Mouse (Mus musculus) limb, embryonic 14.5 days (tissue): Measurements from ENCODE around the gene Prkcb. TPM values are rescaled to one million over a fixed set of nuclear protein-coding genes. Genes with fewer than 3 reads are reported as not detected.
A peak's percentile ranks its signal among the peaks of the same experiment; 100 is the strongest.

Source experiments
- ATAC-seq: fragments of 200-750 bp; cut with Nextera tagmentation; 2 replicates; pipeline ENCODE4 v1.8.0; 2017; ENCODE audit warnings: low read depth, moderate number of reproducible peaks, moderate TSS enrichment; ENCODE audit not compliant: low FRiP score
- DNase-seq: peaks from one replicate; pipeline ENCODE4 v3.0.0-alpha.2; 2015; ENCODE audit warnings: low spot score
- H3K27ac ChIP-seq: fragments of 300-500 bp; sonication (generic); replicated peaks from 2 replicates; pipeline ENCODE4 v1.5.1; 2014; ENCODE audit warnings: low read depth, mild to moderate bottlenecking, low read length, moderate library complexity, mixed read lengths
- H3K27me3 ChIP-seq: fragments of 300-500 bp; sonication (generic); 2 replicates; pipeline ENCODE4 v1.6.1; 2014; ENCODE audit warnings: low read length, mixed read lengths; ENCODE audit not compliant: control insufficient read depth, insufficient read depth
- H3K36me3 ChIP-seq: fragments of 300-500 bp; sonication (generic); 2 replicates; pipeline ENCODE4 v1.6.1; 2014; ENCODE audit warnings: mild to moderate bottlenecking, low read length, moderate library complexity, mixed read lengths; ENCODE audit not compliant: control insufficient read depth, insufficient read depth
- H3K4me1 ChIP-seq: fragments of 300-500 bp; sonication (generic); 2 replicates; pipeline ENCODE4 v1.6.1; 2014; ENCODE audit warnings: antibody characterized with exemption, low read length, mixed read lengths; ENCODE audit not compliant: control insufficient read depth, insufficient read depth
- H3K4me2 ChIP-seq: fragments of 300-500 bp; sonication (generic); replicated peaks from 2 replicates; pipeline ENCODE4 v1.6.1; 2014; ENCODE audit warnings: low read depth, mild to moderate bottlenecking, low read length, moderate library complexity; ENCODE audit not compliant: severe bottlenecking
- H3K4me3 ChIP-seq: fragments of 300-500 bp; sonication (generic); replicated peaks from 2 replicates; pipeline ENCODE4 v1.5.1; 2014; ENCODE audit warnings: low read length
- H3K9ac ChIP-seq: fragments of 300-500 bp; sonication (generic); 2 replicates; pipeline ENCODE4 v1.6.1; 2014; ENCODE audit warnings: mild to moderate bottlenecking, low read depth, low read length, moderate library complexity; ENCODE audit not compliant: severe bottlenecking
- H3K9me3 ChIP-seq: fragments of 300-500 bp; sonication (generic); 2 replicates; pipeline ENCODE4 v1.6.1; 2016; ENCODE audit warnings: low read length; ENCODE audit not compliant: control insufficient read depth
- POLR2A ChIP-seq: fragments of 200-500 bp; IDR thresholded peaks from 2 replicates; pipeline ENCODE4 v1.8.0; 2012; ENCODE audit warnings: inconsistent platforms, mild to moderate bottlenecking, moderate library complexity, borderline replicate concordance; ENCODE audit not compliant: insufficient read depth, insufficient read length; ENCODE audit errors: extremely low read depth
- WGBS: fragments of 180-500 bp; shearing (Covaris S2); extraction: QIAGEN DNeasy Blood & Tissue Kit; methylation state at CpG from one replicate; pipeline ENCODE4 v1.1.7; 2014; 5-methylcytosine and 5-hydroxymethylcytosine counted together
- polyA plus RNA-seq, 2 experiments: library from polyadenylated mRNA; depleted of rRNA in 1 of 2; stranded (reverse) in 1 of 2; unstranded in 1 of 2; fragments of >200 nt; fragmentation: Nextera tagmentation in 1 of 2; extraction: Ambion mirVana in 1 of 2; gene quantifications; 2 replicates each; pipeline versions ENCODE4 v1.2.1 to v1.2.3; 2012 to 2014

The Prkcb gene
- polyA plus RNA-seq, 2 experiments = 6.2 to 10.3 TPM

DNA sequence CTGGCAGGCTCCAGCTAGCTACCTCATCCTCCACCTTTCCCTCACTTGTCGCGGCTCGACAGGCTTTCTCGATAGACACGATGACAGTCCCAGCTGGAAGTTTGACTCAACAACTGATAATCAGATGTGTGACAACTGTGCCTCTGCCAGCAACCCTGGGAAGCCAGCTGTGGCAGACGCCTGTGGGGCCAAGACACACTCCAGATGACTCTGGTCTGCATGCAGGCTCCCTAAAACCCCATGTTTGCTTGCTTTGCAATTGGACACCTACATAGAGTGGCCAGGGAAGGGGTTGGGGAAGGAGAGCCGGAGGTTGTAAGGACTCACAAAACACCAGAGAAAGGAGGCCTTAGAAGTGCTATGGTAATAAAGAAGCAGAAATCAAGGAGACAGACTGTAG is 221.4 kb downstream of the Prkcb start:
- no peak for ATAC-seq
- H3K4me2 ChIP-seq = no peak overlapping the region
- no peak overlapping the region for H3K27ac ChIP-seq
- WGBS = 45% methylated on average over 7 of the region's 7 CpGs
- TF ChIP-seq POLR2A = no peak
- no peaks in the 10 kb centered on the region for H3K9me3 ChIP-seq
- no peaks in the 10 kb centered on the region for H3K4me1 ChIP-seq
- no peaks in the 10 kb centered on the region for H3K36me3 ChIP-seq
- H3K27me3 ChIP-seq = no peaks in the 10 kb centered on the region
- no peak for DNase-seq
- H3K9ac ChIP-seq = no peak overlapping the region
- no peak overlapping the region for H3K4me3 ChIP-seq

DNA sequence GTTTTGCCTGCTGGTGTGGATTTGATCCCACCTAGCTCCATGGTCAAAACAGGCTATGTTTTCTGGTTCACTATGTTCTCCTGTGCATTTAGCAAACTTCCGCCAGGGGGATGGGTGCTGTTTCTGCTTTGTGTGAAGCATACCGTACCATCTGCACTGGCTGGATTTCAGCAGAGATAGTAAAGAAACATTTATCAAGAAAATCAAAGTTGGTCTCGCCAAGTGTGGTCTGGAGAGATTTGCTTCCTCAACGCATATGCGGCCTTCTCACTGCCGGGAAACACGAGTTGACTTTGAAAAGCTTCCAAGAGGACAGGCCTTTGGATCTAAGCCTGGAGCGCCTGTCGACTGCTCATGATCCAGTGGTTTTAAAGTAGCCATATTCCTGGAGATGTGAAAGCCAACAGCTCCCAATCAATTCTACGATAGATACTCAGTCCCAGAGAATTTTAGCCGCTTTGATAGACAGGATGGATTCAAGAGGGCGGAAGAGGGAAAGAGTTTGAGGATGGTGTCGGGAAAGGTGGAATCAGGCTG is 223.9 kb downstream of the Prkcb start:
- Histone ChIP-seq H3K4me2 (no peak overlapping the region), H3K9ac (no peak overlapping the region), H3K27ac (no peak overlapping the region), H3K4me1 (no peaks in the 10 kb centered on the region), H3K36me3 (no peaks in the 10 kb centered on the region), H3K27me3 (no peaks in the 10 kb centered on the region), H3K4me3 (no peak overlapping the region), H3K9me3 (no peaks in the 10 kb centered on the region)
- ATAC-seq (no peak), DNase-seq (peak; percentile 52)
- no peak for TF ChIP-seq POLR2A
- WGBS = 78% methylated on average over 13 of the region's 13 CpGs

DNA sequence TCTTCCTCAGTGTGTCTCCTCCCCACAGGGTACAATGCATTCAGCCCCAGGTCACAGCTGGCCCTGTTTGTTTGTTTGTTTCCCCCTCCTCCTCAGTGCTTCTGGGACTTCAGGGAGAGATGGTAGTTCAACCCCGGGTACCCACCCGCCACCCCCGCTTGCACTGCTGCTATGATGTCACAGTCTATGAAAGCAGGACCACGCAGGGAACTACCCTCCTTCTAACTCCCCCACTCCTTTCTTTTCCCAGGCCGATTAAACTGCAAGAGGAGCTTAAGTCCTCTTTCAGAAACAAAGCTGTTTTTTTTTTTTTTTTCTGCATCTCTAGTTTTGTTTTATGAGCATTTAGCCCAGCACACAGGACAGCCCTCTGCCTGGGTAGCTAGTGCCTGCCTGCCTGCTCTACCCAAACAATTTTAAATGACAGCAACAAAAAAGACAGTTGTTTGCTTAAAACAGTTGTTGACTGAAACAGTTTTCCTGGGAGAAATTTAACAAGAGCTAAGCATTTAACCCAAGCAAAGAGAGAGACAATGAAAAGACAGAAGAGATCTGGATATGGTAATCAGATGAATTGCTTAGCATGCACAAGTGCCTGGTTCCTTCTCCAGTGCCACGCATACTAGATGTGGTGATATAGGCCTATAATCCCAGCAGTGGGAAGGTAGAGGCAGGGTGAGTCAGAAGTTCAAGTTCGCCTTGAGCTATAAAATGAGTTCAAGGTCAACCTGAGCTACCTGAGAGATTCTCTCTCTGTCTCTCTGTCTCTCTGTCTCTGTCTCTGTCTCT is 232.5 kb downstream of the Prkcb start:
- ATAC-seq (no peak), DNase-seq (no peak)
- H3K4me3 ChIP-seq = no peak overlapping the region
- no peaks in the 10 kb centered on the region for H3K4me1 ChIP-seq
- no peak overlapping the region for H3K27ac ChIP-seq
- H3K4me2 ChIP-seq = no peak overlapping the region
- no peaks in the 10 kb centered on the region for H3K9me3 ChIP-seq
- TF ChIP-seq POLR2A = no peak
- no peak overlapping the region for H3K9ac ChIP-seq
- no peaks in the 10 kb centered on the region for H3K36me3 ChIP-seq
- WGBS = 47% methylated on average over 7 of the region's 7 CpGs
- H3K27me3 ChIP-seq = no peaks in the 10 kb centered on the region

DNA sequence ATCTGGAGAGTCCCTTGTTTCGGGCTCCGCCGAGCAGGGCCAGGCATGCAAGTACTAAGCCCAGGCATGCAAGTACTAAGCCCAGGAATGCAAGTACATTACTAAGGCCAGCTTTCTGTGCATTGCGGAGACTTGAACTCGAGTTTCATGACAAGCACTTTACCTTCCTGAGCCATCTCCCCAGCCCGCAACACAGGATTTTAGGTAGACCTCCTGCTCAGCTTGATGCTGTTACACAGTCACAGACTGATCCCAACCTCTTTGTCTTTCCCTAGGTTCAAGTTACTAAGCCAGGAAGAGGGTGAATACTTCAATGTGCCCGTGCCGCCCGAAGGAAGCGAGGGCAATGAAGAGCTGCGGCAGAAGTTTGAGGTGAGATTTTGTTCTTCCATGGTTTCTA is 239.7 kb downstream of the Prkcb start:
- H3K9me3 ChIP-seq = no peaks in the 10 kb centered on the region
- no peak for TF ChIP-seq POLR2A
- no peak overlapping the region for H3K9ac ChIP-seq
- no peak overlapping the region for H3K4me2 ChIP-seq
- no peak overlapping the region for H3K27ac ChIP-seq
- no peaks in the 10 kb centered on the region for H3K4me1 ChIP-seq
- DNase-seq (no peak), ATAC-seq (no peak)
- 90% methylated on average over 11 of the region's 11 CpGs for WGBS
- H3K36me3 ChIP-seq = no peaks in the 10 kb centered on the region
- no peak overlapping the region for H3K4me3 ChIP-seq
- H3K27me3 ChIP-seq = no peaks in the 10 kb centered on the region

DNA sequence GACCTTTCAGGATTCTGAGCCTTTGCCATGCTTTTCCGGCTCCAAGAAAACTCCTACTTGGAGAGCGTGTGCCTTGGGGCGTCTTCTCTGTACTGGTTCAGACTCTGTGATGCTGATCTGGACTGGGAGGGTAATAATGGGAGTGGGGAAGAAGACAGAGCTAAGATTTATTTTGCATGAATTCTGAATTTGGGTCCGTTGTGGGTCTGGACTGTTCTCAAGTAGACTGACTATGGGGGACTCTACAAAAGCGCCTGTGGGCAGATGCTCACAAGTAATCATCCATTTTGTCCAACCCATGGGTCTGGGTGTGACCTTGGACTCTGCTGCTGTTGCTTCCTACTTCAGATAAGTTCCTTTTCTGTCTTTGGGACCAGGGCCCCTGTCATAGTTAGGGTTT is 240.1 kb downstream of the Prkcb start:
- Histone ChIP-seq H3K4me1 (no peaks in the 10 kb centered on the region), H3K9ac (no peak overlapping the region), H3K27me3 (no peaks in the 10 kb centered on the region), H3K36me3 (no peaks in the 10 kb centered on the region), H3K4me3 (no peak overlapping the region), H3K27ac (no peak overlapping the region), H3K9me3 (no peaks in the 10 kb centered on the region), H3K4me2 (no peak overlapping the region)
- no peak for TF ChIP-seq POLR2A
- 97% methylated on average over 5 of the region's 5 CpGs for WGBS
- DNase-seq (no peak), ATAC-seq (no peak)
